In genomic region chr13:23585029-23585441, GRCm38 (mm10) we compare ENCODE assay signal across 8 mouse cellular contexts. TPM values are rescaled to one million over a fixed set of nuclear protein-coding genes. Genes with fewer than 3 reads are reported as not detected.
DNase-seq lines count a peak whose midpoint lies in the region; ATAC-seq and TF ChIP-seq lines count a peak whose summit lies in the region.

No protein-coding gene starts in this region.

- peak overlapping the region; percentile 96 for H3K4me2 ChIP-seq in CH12.LX (ENCODE audit: insufficient read depth, low read depth, poor library complexity, severe bottlenecking)
- H3K4me2 ChIP-seq in hindbrain, embryonic 12.5 days (replicated peaks) = peak overlapping the region; percentile 69

- peaks cover 3 to 49% of the 10 kb centered on the region in 2 experiments for H3K4me1 ChIP-seq in CH12.LX (ENCODE audit: control insufficient read depth in 1 of 2, insufficient read depth in 2 of 2)
- H3K4me1 ChIP-seq in bone marrow macrophage, adult 2 months (ENCODE audit: control insufficient read depth, insufficient read depth, low read length) = peaks cover 27% of the 10 kb centered on the region
- H3K4me1 ChIP-seq in hindbrain, embryonic 12.5 days = peaks cover 24% of the 10 kb centered on the region

- in situ Hi-C loops in CH12.LX (cut with MboI; ENCODE audit: low pct_ligation_motif_present, low pct_unique_long_range_greater_than_20kb, low sequenced_read_pairs) = no loop called here

- no peaks in the 10 kb centered on the region for H3K27me3 ChIP-seq in CH12.LX (replicated peaks)
- no peaks in the 10 kb centered on the region for H3K27me3 ChIP-seq in hindbrain, embryonic 12.5 days

- TF ChIP-seq RAD21 in CH12.LX (IDR thresholded peaks at IDR 0.05; ENCODE audit: low read depth, low read length) = no peak

- no peak; the same call in 1 of the 2 replicates for TF ChIP-seq EP300 in CH12.LX (IDR thresholded peaks at IDR 0.05; ENCODE audit: low read length)

- peak; percentile 62 for ATAC-seq in frontal cortex, adult (ENCODE audit: low TSS enrichment)
- ATAC-seq in hindbrain, embryonic 12.5 days (ENCODE audit: low FRiP score) = peak; percentile 23; the same call in 1 of the 2 replicates

- dilution Hi-C loops in CH12.LX (cut with MboI; ENCODE audit: extremely low pct_ligation_motif_present, extremely low pct_unique_long_range_greater_than_20kb, low sequenced_read_pairs) = no loop called here

- no peaks in the 10 kb centered on the region for H3K79me2 ChIP-seq in CH12.LX (replicated peaks; ENCODE audit: control insufficient read depth, extremely low read depth, insufficient read depth, poor library complexity, severe bottlenecking)

- no peak for TF ChIP-seq CTCF in CH12.LX (conservative IDR thresholded peaks at IDR 0.05 in 1 of 2, IDR thresholded peaks at IDR 0.05 in 1 of 2; ENCODE audit: low read depth in 2 of 2, low read length in 2 of 2)
- TF ChIP-seq CTCF in bone marrow macrophage, adult 2 months (IDR thresholded peaks at IDR 0.05; ENCODE audit: low read depth, low read length) = no peak

- no peaks in the 10 kb centered on the region for H3K9me3 ChIP-seq in CH12.LX (replicated peaks; ENCODE audit: low read length)
- no peaks in the 10 kb centered on the region for H3K9me3 ChIP-seq in hindbrain, embryonic 12.5 days (replicated peaks)

- H3K4me3 ChIP-seq in CH12.LX (replicated peaks in 1 of 3; ENCODE audit: low read depth in 2 of 3, low read length in 2 of 3, poor library complexity in 1 of 3) = peak overlapping the region; percentile 23 to 47 (median 45)
- peak overlapping the region; percentile 58 for H3K4me3 ChIP-seq in bone marrow macrophage, adult 2 months (ENCODE audit: insufficient read depth, low read length)
- peak overlapping the region; percentile 37 for H3K4me3 ChIP-seq in hindbrain, embryonic 12.5 days

- no peaks in the 10 kb centered on the region for H3K36me3 ChIP-seq in CH12.LX (replicated peaks in 1 of 2; ENCODE audit: control insufficient read depth in 1 of 2, insufficient read depth in 1 of 2, low read length in 1 of 2)
- H3K36me3 ChIP-seq in hindbrain, embryonic 12.5 days = no peaks in the 10 kb centered on the region

- under 1% methylated on average over 21 of the region's 21 CpGs for WGBS in hindbrain, embryonic 12.5 days

- H3K9ac ChIP-seq in CH12.LX (ENCODE audit: insufficient read depth, low read depth) = peak overlapping the region; percentile 98
- H3K9ac ChIP-seq in hindbrain, embryonic 12.5 days = peak overlapping the region; percentile 75

- DNase-seq in CH12.LX (ENCODE audit: extremely low read depth) = peak; percentile 88
- peak; percentile 66 to 68 for DNase-seq in layer of hippocampus, postnatal 36 days
- DNase-seq in lung, postnatal 4 days = peak; percentile 74 to 80
- DNase-seq in right cerebral cortex, adult 18-20 months = peak; percentile 73
- peak; percentile 66 to 69 for DNase-seq in urinary bladder, adult 18-20 months (ENCODE audit: low spot score in 2 of 2)

- TF ChIP-seq POLR2A in CH12.LX (IDR thresholded peaks at IDR 0.05; ENCODE audit: low read depth, low read length) = peak; percentile 94
- no peak for TF ChIP-seq POLR2A in bone marrow macrophage, adult 2 months (IDR thresholded peaks at IDR 0.05; ENCODE audit: borderline replicate concordance, low read depth, low read length)

- H3K27ac ChIP-seq in CH12.LX (ENCODE audit: insufficient read depth, low read depth) = peak overlapping the region; percentile 94
- peak overlapping the region; percentile 90 for H3K27ac ChIP-seq in bone marrow macrophage, adult 2 months (ENCODE audit: insufficient read depth, low read depth, low read length)
- H3K27ac ChIP-seq in hindbrain, embryonic 12.5 days = peak overlapping the region; percentile 94

TF ChIP-seq in CH12.LX, 34 proteins besides CTCF, POLR2A, EP300 and RAD21:
- peak; percentile 95 for TF ChIP-seq ZMIZ1 (IDR thresholded peaks at IDR 0.05; ENCODE audit: low read depth, low read length)
- no peak for TF ChIP-seq RCOR1 (conservative IDR thresholded peaks at IDR 0.05; ENCODE audit: low read depth, low read length)
- TF ChIP-seq SMC3 (IDR thresholded peaks at IDR 0.05; ENCODE audit: low read depth, low read length) = peak; percentile 18; the same call in 1 of the 2 replicates
- TF ChIP-seq TCF12 (IDR thresholded peaks at IDR 0.05; ENCODE audit: low read depth, low read length) = no peak
- TF ChIP-seq USF2 (conservative IDR thresholded peaks at IDR 0.05; ENCODE audit: low read depth, low read length) = no peak
- TF ChIP-seq JUN (IDR thresholded peaks at IDR 0.05; ENCODE audit: insufficient read depth, low read depth, low read length) = no peak
- TF ChIP-seq ELF1 (IDR thresholded peaks at IDR 0.05; ENCODE audit: low read depth, low read length) = no peak
- TF ChIP-seq JUND (conservative IDR thresholded peaks at IDR 0.05; ENCODE audit: low read depth, low read length) = 0 out of 2 replicates have a peak, but pooled peaks have one; percentile 26
- TF ChIP-seq MEF2A (IDR thresholded peaks at IDR 0.05; ENCODE audit: borderline replicate concordance, low read depth, low read length) = peak; percentile 65; the same call in 1 of the 2 replicates
- peak; percentile 85 for TF ChIP-seq SIN3A (IDR thresholded peaks at IDR 0.05; ENCODE audit: low read length)
- TF ChIP-seq USF1 (IDR thresholded peaks at IDR 0.05; ENCODE audit: low read depth, low read length) = no peak
- no peak for TF ChIP-seq ZNF384 (IDR thresholded peaks at IDR 0.05; ENCODE audit: low read depth, low read length)
- TF ChIP-seq IRF4 (IDR thresholded peaks at IDR 0.05; ENCODE audit: low read depth, low read length) = peak; percentile 48; the same call in 1 of the 2 replicates
- TF ChIP-seq POLR2AphosphoS2 (IDR thresholded peaks at IDR 0.05; ENCODE audit: low read depth, low read length) = peak; percentile 100
- TF ChIP-seq CHD1 (IDR thresholded peaks at IDR 0.05; ENCODE audit: low read depth, low read length) = peak; percentile 69
- peak; percentile 84 for TF ChIP-seq CHD2 (IDR thresholded peaks at IDR 0.05; ENCODE audit: low read length)
- peak; percentile 67 for TF ChIP-seq NELFE (IDR thresholded peaks at IDR 0.05; ENCODE audit: low read depth, low read length)
- TF ChIP-seq UBTF (IDR thresholded peaks at IDR 0.05; ENCODE audit: low read depth, low read length) = no peak
- no peak for TF ChIP-seq KAT2A (IDR thresholded peaks at IDR 0.05; ENCODE audit: insufficient replicate concordance, low read length)
- TF ChIP-seq HCFC1 (IDR thresholded peaks at IDR 0.05; ENCODE audit: low read depth, low read length) = peak; percentile 37
- TF ChIP-seq GABPA (IDR thresholded peaks at IDR 0.05; ENCODE audit: insufficient replicate concordance, low read depth, low read length) = no peak
- no peak for TF ChIP-seq MAZ (IDR thresholded peaks at IDR 0.05; ENCODE audit: low read depth, low read length)
- peak; percentile 42 for TF ChIP-seq NRF1 (IDR thresholded peaks at IDR 0.05; ENCODE audit: low read depth, low read length)
- TF ChIP-seq MAFK (IDR thresholded peaks at IDR 0.05; ENCODE audit: insufficient replicate concordance, low read length) = peak; percentile 51; the same call in 1 of the 2 replicates
- no peak; the same call in 1 of the 2 replicates for TF ChIP-seq TBP (conservative IDR thresholded peaks at IDR 0.05; ENCODE audit: low read depth, low read length)

RNA-seq across cellular contexts. Expression of gene Hist1h4d, which starts 3.6 kb away (rescaled TPM):
- total RNA-seq in CH12.LX (2012; rRNA removed) (1,558 and 1,831 TPM in 2 replicates), CH12.LX (2014; rRNA removed) (13.8 and 27.7 TPM in 2 replicates)
- polyA plus RNA-seq in CH12.LX (2012; ENCODE audit: insufficient read length, low read depth) = 2.4 and 6.7 TPM in 2 replicates
- 1.6 and 2.5 TPM in 2 replicates for polyA plus RNA-seq in bone marrow macrophage, adult 2 months (2012; ENCODE audit: insufficient read depth, insufficient read length, missing spikeins)
- polyA plus RNA-seq in hindbrain, embryonic 12.5 days (2016; fragmentation: Nextera tagmentation; extraction: Ambion mirVana) = 66.9 and 82.3 TPM in 2 replicates
- 100 to 1,000 TPM; 132 to 135 TPM for total RNA-seq in layer of hippocampus, postnatal 36 days (2021)

RNA-seq across cellular contexts. Expression of gene Hist1h3d, which starts 9.5 kb away (rescaled TPM):
- total RNA-seq in CH12.LX (2012; rRNA removed) (164 and 182 TPM in 2 replicates), CH12.LX (2014; rRNA removed) (10.3 and 13.5 TPM in 2 replicates)
- polyA plus RNA-seq in CH12.LX (2012; ENCODE audit: insufficient read length, low read depth) = 0.65 and 0.94 TPM in 2 replicates
- 2.3 and 3.2 TPM in 2 replicates for polyA plus RNA-seq in bone marrow macrophage, adult 2 months (2012; ENCODE audit: insufficient read depth, insufficient read length, missing spikeins)
- polyA plus RNA-seq in hindbrain, embryonic 12.5 days (2016; fragmentation: Nextera tagmentation; extraction: Ambion mirVana) = 2.2 and 4.8 TPM in 2 replicates
- total RNA-seq in layer of hippocampus, postnatal 36 days (2021) = 10 to 100 TPM; 12.8 to 15.5 TPM

RNA-seq across cellular contexts. Expression of gene Hist1h2ad, which starts 10.9 kb away (rescaled TPM):
- total RNA-seq in CH12.LX (2012; rRNA removed) = 744 and 796 TPM in 2 replicates
- total RNA-seq in CH12.LX (2014; rRNA removed) = 9.1 and 13.2 TPM in 2 replicates
- 0.53 TPM in 1 of 2 replicates, not detected in the other for polyA plus RNA-seq in CH12.LX (2012; ENCODE audit: insufficient read length, low read depth)
- polyA plus RNA-seq in bone marrow macrophage, adult 2 months (2012; ENCODE audit: insufficient read depth, insufficient read length, missing spikeins) = not detected in 2 replicates
- 0.46 and 2.5 TPM in 2 replicates for polyA plus RNA-seq in hindbrain, embryonic 12.5 days (2016; fragmentation: Nextera tagmentation; extraction: Ambion mirVana)
- total RNA-seq in layer of hippocampus, postnatal 36 days (2021) = 1 to 10 TPM; 5.2 to 9.9 TPM

RNA-seq across cellular contexts. Expression of gene Hist1h2bf, which starts 11.0 kb away (rescaled TPM):
- total RNA-seq in CH12.LX (2012; rRNA removed) = 1,243 and 1,273 TPM in 2 replicates
- 28.3 and 50.8 TPM in 2 replicates for total RNA-seq in CH12.LX (2014; rRNA removed)
- 1.7 TPM in 1 of 2 replicates, not detected in the other for polyA plus RNA-seq in CH12.LX (2012; ENCODE audit: insufficient read length, low read depth)
- 3.8 and 7.9 TPM in 2 replicates for polyA plus RNA-seq in bone marrow macrophage, adult 2 months (2012; ENCODE audit: insufficient read depth, insufficient read length, missing spikeins)
- 4.4 and 7.2 TPM in 2 replicates for polyA plus RNA-seq in hindbrain, embryonic 12.5 days (2016; fragmentation: Nextera tagmentation; extraction: Ambion mirVana)
- 10 to 100 TPM; 30.2 to 30.9 TPM for total RNA-seq in layer of hippocampus, postnatal 36 days (2021)

RNA-seq across cellular contexts. Expression of gene Hist1h2bg, which starts 13.8 kb away (rescaled TPM):
- total RNA-seq in CH12.LX (2012; rRNA removed) (2,765 and 3,252 TPM in 2 replicates), CH12.LX (2014; rRNA removed) (118 and 136 TPM in 2 replicates)
- polyA plus RNA-seq in CH12.LX (2012; ENCODE audit: insufficient read length, low read depth) = 9.1 and 9.4 TPM in 2 replicates
- polyA plus RNA-seq in bone marrow macrophage, adult 2 months (2012; ENCODE audit: insufficient read depth, insufficient read length, missing spikeins) = 9.8 and 11.9 TPM in 2 replicates
- 4.8 and 7.1 TPM in 2 replicates for polyA plus RNA-seq in hindbrain, embryonic 12.5 days (2016; fragmentation: Nextera tagmentation; extraction: Ambion mirVana)
- 10 to 100 TPM; 74.7 to 86.4 TPM for total RNA-seq in layer of hippocampus, postnatal 36 days (2021)

Comparison
In these comparisons a context has a peak if more than half of its experiments do, and no peak if none do; other contexts are left out.
1. Peak in every context shown above with its lines: DNase-seq, ATAC-seq, H3K4me3 ChIP-seq and H3K27ac ChIP-seq.